Mouse (Mus musculus): ENCODE results near the gene Slc29a1. TPM values are rescaled to one million over a fixed set of nuclear protein-coding genes. Genes with fewer than 3 reads are reported as not detected.

Gene Slc29a1
- polyA plus RNA-seq, 1 experiment from 2014 or later = 47.2 TPM

DNA sequence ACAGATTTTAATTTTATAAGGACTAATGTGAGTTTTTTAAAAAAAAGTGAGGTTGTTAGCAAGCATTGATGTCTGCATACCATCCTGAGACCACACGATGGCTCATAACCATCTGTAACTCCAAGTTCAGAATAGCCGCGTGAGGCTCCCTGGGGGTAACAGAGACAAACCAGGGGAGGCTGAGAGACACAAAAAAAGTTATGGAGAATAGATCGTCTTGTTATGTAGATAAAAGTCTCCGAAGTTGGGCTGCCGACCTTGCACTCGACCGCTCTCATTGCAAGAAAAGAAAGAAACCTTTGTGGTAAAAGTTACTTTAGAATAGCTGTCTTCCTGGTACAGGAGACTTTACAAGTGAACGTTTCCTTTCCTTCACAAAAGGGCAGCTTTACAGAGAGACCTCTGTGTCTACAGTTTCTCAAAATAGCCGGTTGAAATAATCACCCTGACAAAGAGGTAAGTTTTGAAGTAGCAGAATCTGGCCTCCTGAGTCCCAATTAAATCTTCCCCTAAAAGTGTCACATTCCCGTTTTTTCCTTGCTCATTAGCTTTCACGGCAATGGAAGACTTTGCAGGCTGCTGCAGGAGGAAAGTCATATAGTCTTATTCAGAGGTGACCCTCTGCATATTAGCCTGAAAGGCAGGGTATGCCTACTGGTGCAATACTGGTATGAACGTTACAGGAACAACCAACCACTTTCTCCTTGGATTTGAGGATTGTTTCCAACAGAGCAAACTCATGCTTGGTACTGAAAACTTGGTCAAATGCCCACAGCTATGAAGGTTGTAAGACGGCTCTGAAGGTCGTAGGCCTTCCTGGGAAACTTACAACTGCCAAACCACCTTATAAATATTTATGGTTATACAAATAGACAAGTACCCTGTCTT, 7.8 kb upstream of the Slc29a1 start:
- no peaks in the 10 kb centered on the region for H3K9me3 ChIP-seq (replicated peaks)
- no peak overlapping the region for H3K9ac ChIP-seq
- H3K4me3 ChIP-seq = no peak overlapping the region
- no peak overlapping the region for H3K4me2 ChIP-seq (replicated peaks)
- peaks cover 2% of the 10 kb centered on the region for H3K27me3 ChIP-seq
- H3K36me3 ChIP-seq = no peaks in the 10 kb centered on the region
- no peak for ATAC-seq (ENCODE audit: low FRiP score)
- WGBS = 79% methylated on average over 15 of the region's 15 CpGs
- no peak overlapping the region for H3K27ac ChIP-seq
- peaks cover 4% of the 10 kb centered on the region for H3K4me1 ChIP-seq

DNA sequence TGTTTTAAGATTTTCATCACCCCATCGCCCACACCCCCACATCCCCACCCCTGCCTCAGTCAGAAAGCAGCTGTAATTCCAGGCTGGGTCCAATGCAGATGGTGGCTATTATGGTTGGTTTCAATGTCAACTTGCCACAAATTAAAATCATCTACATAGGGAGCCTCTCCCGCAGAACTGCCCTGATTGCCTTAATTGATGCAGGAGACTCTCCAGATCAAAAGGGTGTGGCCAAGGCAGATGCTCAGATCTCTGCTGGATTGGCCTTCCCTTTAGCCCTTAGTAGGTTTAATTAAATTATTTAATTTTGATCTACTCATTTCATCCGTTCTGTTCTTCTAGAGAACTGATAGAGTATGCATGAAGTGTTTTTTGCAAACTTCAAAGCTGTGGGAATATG, 3.6 kb upstream of the Slc29a1 start:
- no peak for ATAC-seq (ENCODE audit: low FRiP score)
- 81% methylated on average over 3 of the region's 3 CpGs for WGBS

DNA sequence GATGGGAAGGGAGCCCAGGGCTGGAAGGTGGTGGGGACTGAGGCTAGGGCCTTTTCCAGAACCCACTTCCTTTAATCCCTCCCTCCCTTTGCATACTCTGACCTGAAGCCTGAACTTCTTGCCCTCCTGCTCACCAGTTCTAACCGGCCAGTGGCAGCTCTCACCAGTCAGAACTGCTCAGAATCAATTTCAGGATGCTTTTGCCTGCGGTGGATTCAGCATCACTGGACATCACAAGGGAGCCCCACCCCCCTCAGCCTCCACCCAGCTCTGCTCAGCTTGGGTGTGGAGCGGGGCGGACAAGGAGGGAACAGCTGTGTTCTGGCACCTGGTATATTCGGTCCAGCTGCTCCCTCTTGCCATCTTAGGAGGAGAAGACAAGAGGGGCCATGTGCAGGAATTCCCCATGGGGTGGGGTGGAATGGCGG, 2.5 kb upstream of the Slc29a1 start, which contains the start of gene Mymx:
Gene Mymx, minus strand, starts transcription at position 226 of the 428 bp plus-strand sequence.
- H3K27ac ChIP-seq = no peak within 1 kb of the TSS
- H3K27me3 ChIP-seq = peaks cover 26% of the 10 kb centered on the region
- peaks cover 30% of the 10 kb centered on the region for H3K4me1 ChIP-seq
- H3K9ac ChIP-seq = peak within 1 kb of the TSS; percentile 36; the same call in 1 of the 2 replicates
- peak; percentile 58 for ATAC-seq (ENCODE audit: low FRiP score)
- no peaks in the 10 kb centered on the region for H3K9me3 ChIP-seq (replicated peaks)
- 26% methylated on average over 6 of the region's 6 CpGs for WGBS
- H3K4me3 ChIP-seq = no peak within 1 kb of the TSS
- H3K4me2 ChIP-seq (replicated peaks) = no peak within 1 kb of the TSS
- no peaks in the 10 kb centered on the region for H3K36me3 ChIP-seq

More for the DNA sequence above, 3.6 kb upstream of the Slc29a1 start:
- no peak overlapping the region for H3K27ac ChIP-seq
- peaks cover 26% of the 10 kb centered on the region for H3K27me3 ChIP-seq
- H3K36me3 ChIP-seq = no peaks in the 10 kb centered on the region
- peaks cover 27% of the 10 kb centered on the region for H3K4me1 ChIP-seq
- no peaks in the 10 kb centered on the region for H3K9me3 ChIP-seq (replicated peaks)
- H3K4me2 ChIP-seq (replicated peaks) = no peak overlapping the region
- no peak overlapping the region for H3K4me3 ChIP-seq
- H3K9ac ChIP-seq = no peak overlapping the region

DNA sequence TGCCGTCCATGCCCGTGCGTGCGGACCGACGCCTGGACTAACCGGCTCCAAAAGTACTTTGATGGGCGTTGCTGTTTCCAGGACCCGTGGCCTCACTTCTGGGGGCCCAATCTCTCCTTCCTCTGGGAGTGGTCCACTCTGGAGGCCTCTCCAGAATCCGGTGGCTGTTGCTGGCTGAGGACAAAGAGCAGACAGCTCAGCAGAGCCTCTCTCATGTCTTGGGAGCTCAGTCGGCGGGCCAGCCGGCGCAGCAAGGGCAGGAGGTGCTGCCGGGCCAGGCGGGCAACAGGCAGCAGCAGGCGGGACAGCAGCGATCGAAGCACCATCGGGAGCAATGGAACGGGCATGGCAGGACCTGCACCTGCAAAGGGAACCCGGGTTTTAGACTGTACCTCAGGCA, 1.9 kb upstream of the Slc29a1 start:
- no peaks in the 10 kb centered on the region for H3K9me3 ChIP-seq (replicated peaks)
- peaks cover 33% of the 10 kb centered on the region for H3K4me1 ChIP-seq
- no peak overlapping the region for H3K4me3 ChIP-seq
- no peak overlapping the region for H3K4me2 ChIP-seq (replicated peaks)
- H3K27me3 ChIP-seq = peaks cover 26% of the 10 kb centered on the region
- H3K9ac ChIP-seq = no peak overlapping the region
- no peaks in the 10 kb centered on the region for H3K36me3 ChIP-seq
- 9% methylated on average over 22 of the region's 22 CpGs for WGBS
- no peak for ATAC-seq (ENCODE audit: low FRiP score)
- no peak overlapping the region for H3K27ac ChIP-seq

DNA sequence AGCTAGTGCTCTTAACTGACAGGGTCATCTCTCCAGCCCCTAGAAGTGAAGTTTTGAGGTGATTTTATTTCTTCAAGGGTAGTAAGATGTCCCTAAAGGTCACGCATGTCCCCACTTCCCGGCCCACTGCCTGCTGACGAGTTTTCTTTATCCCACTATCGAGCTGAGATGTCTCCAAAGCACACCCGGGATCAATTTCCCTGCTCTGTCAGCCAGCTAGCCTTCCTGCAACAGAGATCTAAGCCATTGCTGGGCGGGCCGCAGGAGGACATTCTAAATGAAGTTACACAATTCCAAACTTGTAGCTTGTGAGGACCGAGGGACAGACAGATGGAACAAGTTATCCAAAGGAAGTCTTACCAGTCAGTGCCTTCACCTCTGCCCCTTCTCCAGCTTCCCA, 861 bp upstream of the Slc29a1 start:
- ATAC-seq (ENCODE audit: low FRiP score) = no peak
- Histone ChIP-seq H3K4me3 (no peak overlapping the region), H3K36me3 (no peaks in the 10 kb centered on the region), H3K27ac (no peak overlapping the region), H3K9ac (no peak overlapping the region), H3K4me2 (replicated peaks) (no peak overlapping the region), H3K4me1 (peaks cover 38% of the 10 kb centered on the region), H3K27me3 (peaks cover 30% of the 10 kb centered on the region), H3K9me3 (replicated peaks) (no peaks in the 10 kb centered on the region)
- 49% methylated on average over 8 of the region's 8 CpGs for WGBS

DNA sequence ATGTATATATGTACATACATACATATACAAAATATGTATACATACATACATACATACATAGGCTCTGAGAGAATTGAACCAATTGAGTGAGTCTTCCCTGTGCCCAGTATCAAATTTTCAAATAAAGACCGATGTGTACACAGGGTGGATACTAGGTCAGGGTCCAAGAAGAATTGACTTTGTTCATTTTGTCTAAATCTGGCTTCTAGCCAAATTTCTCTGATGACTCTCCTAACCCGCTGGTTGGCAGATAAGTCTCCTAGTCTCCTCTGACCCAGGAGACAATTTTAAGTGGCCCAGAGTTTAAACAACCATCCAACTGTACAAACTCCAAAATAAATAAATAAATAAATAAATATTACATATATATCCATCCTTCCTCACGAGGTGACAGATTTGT, 515 bp downstream of the Slc29a1 start:
- H3K9ac ChIP-seq = no peak overlapping the region
- H3K4me1 ChIP-seq = peaks cover 51% of the 10 kb centered on the region
- 51% methylated on average over 3 of the region's 3 CpGs for WGBS
- no peak overlapping the region for H3K4me3 ChIP-seq
- ATAC-seq (ENCODE audit: low FRiP score) = no peak
- H3K27me3 ChIP-seq = peaks cover 43% of the 10 kb centered on the region
- H3K4me2 ChIP-seq (replicated peaks) = peak overlapping the region; percentile 61; the same call in 1 of the 2 replicates
- H3K36me3 ChIP-seq = no peaks in the 10 kb centered on the region
- no peak overlapping the region for H3K27ac ChIP-seq
- H3K9me3 ChIP-seq (replicated peaks) = no peaks in the 10 kb centered on the region

DNA sequence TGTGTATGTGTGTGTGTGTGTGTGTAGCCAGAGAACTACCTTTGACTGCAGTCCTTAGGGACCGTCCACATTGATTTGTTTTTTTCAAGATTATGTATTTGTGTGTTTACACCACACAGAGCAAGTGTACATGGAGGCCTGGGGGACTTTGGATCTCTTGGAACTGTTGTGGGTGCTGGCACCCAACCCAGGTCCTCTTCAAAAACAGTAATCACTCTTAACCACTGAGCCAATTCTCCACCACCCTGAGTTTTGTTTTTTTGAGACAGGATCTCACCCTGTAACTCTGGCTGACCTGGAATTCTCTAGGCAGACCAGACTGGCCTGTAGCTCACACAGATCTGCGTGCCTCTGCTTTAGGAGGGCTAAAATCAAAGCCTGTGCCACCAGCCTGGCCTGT, 1.0 kb downstream of the Slc29a1 start:
- no peak overlapping the region for H3K4me3 ChIP-seq
- H3K27ac ChIP-seq = no peak overlapping the region; the same call in 1 of the 2 replicates
- ATAC-seq (ENCODE audit: low FRiP score) = no peak
- no peaks in the 10 kb centered on the region for H3K9me3 ChIP-seq (replicated peaks)
- H3K9ac ChIP-seq = no peak overlapping the region
- H3K36me3 ChIP-seq = no peaks in the 10 kb centered on the region
- peaks cover 56% of the 10 kb centered on the region for H3K4me1 ChIP-seq
- H3K4me2 ChIP-seq (replicated peaks) = no peak overlapping the region
- 88% methylated on average over 2 of the region's 2 CpGs for WGBS
- peaks cover 48% of the 10 kb centered on the region for H3K27me3 ChIP-seq

DNA sequence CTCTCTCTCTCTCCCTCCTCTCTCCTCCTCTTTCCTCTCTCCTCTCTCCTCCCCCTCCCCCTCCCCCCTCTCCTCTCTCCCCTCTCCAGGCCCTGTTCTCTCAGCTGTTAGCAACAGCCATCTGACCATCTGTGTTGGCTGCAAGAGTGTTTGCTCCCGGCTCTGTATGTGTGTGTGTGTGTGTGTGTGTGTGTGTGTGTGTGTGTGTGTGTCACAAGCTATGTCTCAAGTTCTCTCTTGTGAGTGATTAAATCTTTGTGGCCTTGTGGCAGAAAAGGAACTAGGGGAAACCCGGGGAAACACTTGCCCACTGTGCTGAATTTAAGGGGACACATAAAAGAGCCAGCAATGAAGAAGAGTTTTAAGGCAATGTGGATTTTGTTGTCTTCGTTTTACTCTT, 1.6 kb downstream of the Slc29a1 start:
- no peaks in the 10 kb centered on the region for H3K36me3 ChIP-seq
- ATAC-seq (ENCODE audit: low FRiP score) = no peak
- WGBS = 46% methylated on average over 3 of the region's 3 CpGs
- no peak overlapping the region for H3K9ac ChIP-seq
- no peak overlapping the region for H3K4me3 ChIP-seq
- peaks cover 60% of the 10 kb centered on the region for H3K4me1 ChIP-seq
- H3K4me2 ChIP-seq (replicated peaks) = no peak overlapping the region
- H3K27me3 ChIP-seq = peaks cover 51% of the 10 kb centered on the region
- no peak overlapping the region; the same call in 1 of the 2 replicates for H3K27ac ChIP-seq
- no peaks in the 10 kb centered on the region for H3K9me3 ChIP-seq (replicated peaks)

DNA sequence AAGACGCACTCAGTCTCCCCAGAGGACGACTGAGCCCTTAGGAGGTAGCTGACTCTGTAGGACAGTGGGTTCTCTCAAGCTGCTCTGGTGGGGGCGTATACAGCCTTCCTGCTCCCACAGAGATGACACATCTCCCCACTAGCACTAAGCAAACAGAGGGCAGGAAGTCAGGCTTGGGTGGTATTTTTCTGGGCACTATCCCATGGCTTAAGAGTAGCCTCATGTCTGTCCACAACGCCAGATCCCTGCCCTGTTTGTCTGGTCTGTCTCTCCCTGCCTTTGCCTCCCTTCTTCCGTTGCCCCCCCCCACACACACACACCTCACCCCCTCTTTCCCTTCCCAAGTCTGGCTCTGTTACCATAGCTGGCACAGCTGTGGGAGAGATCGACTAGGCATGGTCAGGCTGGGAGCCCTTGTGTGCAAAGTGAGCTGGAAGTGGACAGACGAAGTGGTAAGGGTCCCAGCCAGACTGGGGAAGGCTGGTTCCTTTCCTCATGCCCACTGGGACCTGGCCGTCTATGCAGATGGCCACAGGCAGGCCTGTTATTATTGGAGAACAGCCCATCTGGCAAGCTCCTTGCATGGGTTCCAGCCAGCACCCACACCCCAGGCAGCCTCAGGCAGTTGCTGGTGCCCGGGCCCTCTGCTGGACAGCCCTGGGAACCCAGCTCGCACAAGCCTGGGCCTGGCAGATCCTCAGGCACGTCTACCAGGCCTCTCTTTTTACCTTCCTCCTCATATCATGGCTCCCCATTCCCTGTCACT, 2.6 kb downstream of the Slc29a1 start:
- no peaks in the 10 kb centered on the region for H3K9me3 ChIP-seq (replicated peaks)
- H3K27me3 ChIP-seq = peaks cover 50% of the 10 kb centered on the region
- H3K4me3 ChIP-seq = no peak overlapping the region
- WGBS = 23% methylated on average over 11 of the region's 11 CpGs
- no peak for ATAC-seq (ENCODE audit: low FRiP score)
- H3K36me3 ChIP-seq = no peaks in the 10 kb centered on the region
- H3K9ac ChIP-seq = no peak overlapping the region
- no peak overlapping the region for H3K4me2 ChIP-seq (replicated peaks)
- H3K27ac ChIP-seq = peak overlapping the region; percentile 42
- H3K4me1 ChIP-seq = peaks cover 64% of the 10 kb centered on the region

DNA sequence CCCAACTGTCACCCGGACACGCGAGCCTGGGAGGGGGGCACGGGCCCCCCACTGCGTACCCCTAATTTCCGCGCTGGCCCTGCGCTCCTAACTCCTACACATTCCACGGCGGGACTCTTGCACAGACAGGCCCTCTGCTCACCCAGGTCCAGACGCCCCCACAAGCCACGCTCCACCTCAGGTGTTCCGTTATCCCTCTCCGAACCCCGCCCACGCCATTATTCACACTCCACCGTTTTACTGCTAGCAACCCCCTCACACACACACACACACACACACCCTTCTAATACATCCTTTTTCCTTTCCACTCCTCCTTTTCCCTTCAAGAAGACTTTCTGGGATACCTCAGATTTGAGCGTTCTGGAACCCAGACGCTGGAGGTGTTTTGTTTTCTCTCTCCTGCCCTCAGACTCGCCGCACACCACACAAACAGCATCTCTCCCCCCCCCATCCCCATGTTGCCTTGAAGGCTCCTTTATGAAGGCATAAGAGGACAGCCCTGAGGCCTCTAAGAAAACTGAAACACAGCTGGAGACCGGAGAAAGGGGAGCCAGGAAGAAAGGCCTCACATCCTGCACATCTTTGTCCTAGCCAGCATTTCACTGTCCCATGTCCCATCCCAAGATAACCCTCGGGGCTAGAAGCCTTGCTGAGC, 3.5 kb downstream of the Slc29a1 start:
- Histone ChIP-seq H3K9me3 (replicated peaks) (no peaks in the 10 kb centered on the region), H3K36me3 (no peaks in the 10 kb centered on the region), H3K9ac (peak overlapping the region; percentile 69), H3K27ac (0 out of 2 replicates have a peak overlapping the region, but pooled peaks have one; percentile 18), H3K4me3 (peak overlapping the region; percentile 48), H3K27me3 (peaks cover 40% of the 10 kb centered on the region), H3K4me1 (peaks cover 59% of the 10 kb centered on the region), H3K4me2 (replicated peaks) (peak overlapping the region; percentile 86)
- ATAC-seq (ENCODE audit: low FRiP score) = peak; percentile 12
- WGBS = 4% methylated on average over 23 of the region's 23 CpGs

DNA sequence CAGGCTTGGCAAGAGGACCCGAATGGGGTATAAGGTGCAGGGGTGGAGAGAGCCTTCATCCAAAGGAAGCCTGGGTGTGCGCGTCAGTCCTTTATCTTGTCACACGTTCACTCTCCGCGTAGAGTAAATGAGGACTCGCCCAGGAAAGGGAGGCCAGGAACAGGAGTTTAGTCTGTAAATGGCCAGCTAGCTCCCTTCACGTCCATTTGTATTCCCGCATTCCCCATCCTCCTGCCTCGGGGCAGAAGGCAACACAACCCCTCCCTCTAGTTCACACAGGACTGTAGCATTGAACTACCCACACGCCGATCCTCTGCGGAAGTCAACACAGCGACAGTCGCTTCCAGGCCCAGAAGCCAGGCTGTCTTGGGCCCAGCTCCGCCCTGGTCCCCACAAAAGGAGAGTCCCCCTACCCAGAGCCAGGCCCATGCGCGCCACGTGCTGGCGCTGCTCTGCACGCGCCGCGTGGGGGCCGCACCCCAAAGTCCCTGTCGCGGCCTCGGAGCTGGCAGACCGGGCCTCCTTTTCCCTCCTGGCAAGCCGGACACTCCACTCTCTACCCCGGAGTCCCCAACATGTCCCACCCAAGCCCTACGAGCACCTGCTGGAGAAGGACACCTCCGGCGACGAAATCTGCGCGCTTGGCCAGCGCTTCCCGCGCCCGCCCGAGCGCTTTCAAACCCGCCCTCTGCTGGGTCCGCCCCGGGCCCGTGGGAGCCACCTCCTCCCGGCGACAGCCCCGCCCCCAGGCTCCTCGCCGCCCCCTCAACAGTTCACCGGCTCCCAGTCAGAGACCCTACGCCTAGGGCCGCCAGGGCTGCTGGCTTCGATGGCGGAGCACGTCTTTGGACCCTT, 4.3 kb downstream of the Slc29a1 start:
- Histone ChIP-seq H3K4me2 (replicated peaks) (peak overlapping the region; percentile 86), H3K27ac (no peak overlapping the region; the same call in 1 of the 2 replicates), H3K4me3 (peak overlapping the region; percentile 48), H3K9me3 (replicated peaks) (no peaks in the 10 kb centered on the region), H3K27me3 (peaks cover 33% of the 10 kb centered on the region), H3K4me1 (peaks cover 59% of the 10 kb centered on the region), H3K9ac (peak overlapping the region; percentile 69), H3K36me3 (no peaks in the 10 kb centered on the region)
- WGBS = 2% methylated on average over 58 of the region's 58 CpGs
- ATAC-seq (ENCODE audit: low FRiP score) = peak; percentile 53
